Mouse (Mus musculus): ENCODE results near the gene Ldhc. TPM values are rescaled to one million over a fixed set of nuclear protein-coding genes. Genes with fewer than 3 reads are reported as not detected.
"Not testable (repeated sequence)": the region's sequence is repeated elsewhere in the genome, so short reads cannot be mapped to it uniquely, and the experiment has no call there.

Ldhc gene
- not detected in 2 replicates for total RNA-seq (2014; fragmentation: Nextera tagmentation)
- total RNA-seq (2017) = not detected in 2 replicates
- not detected in 2 replicates for polyA plus RNA-seq (2012)

DNA sequence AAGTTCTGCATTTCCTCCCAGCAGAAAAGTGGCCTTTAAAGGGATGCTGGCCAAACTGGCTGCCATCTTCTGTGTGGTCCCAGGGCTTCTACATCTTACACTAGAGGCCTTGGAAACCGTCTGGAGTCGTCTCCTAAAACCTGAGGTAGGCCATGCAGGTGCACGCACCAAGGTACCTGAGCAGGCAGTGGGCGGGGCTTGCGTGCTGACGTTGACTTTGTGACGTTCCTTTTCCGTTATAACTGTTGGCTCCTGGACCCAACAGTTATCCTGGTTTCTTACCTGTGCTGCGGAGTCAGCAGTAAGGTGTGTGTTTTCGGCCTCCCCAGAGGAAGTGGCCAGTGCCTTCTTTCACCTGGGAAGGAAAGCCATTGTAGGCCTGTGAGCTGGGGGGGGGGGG lies at the start of gene Ldhc:
Gene Ldhc (plus strand): TSS at position 208 of the 400 bp plus-strand sequence.
- Histone ChIP-seq H3K4me1 (ENCODE audit: insufficient read depth, low read depth, low read length) (peaks cover 7% of the 10 kb centered on the region; the same call in 1 of the 2 replicates), H3K9me3 (replicated peaks) (0 out of 2 replicates have a peak, but pooled peaks cover 2% of the 10 kb centered on the region), H3K4me3 (ENCODE audit: low read depth, low read length) (no peak within 1 kb of the TSS), H3K27me3 (ENCODE audit: insufficient read depth, low read length) (peaks cover 20% of the 10 kb centered on the region), H3K36me3 (replicated peaks) (peaks cover 3% of the 10 kb centered on the region)
- no peak for ATAC-seq (ENCODE audit: extremely low read depth, insufficient number of reproducible peaks, low FRiP score, poor library complexity, severe bottlenecking)
- DNase-seq (ENCODE audit: low spot score) = no peak
- TF ChIP-seq GATA1 (IDR thresholded peaks at IDR 0.05; ENCODE audit: borderline replicate concordance, low read length) (no peak), POLR2AphosphoS5 (IDR thresholded peaks at IDR 0.05; ENCODE audit: insufficient replicate concordance, low read depth, low read length) (no peak), GATA2 (IDR thresholded peaks at IDR 0.05; ENCODE audit: borderline replicate concordance, low read depth, low read length) (no peak), CTCF (IDR thresholded peaks at IDR 0.05; ENCODE audit: low read depth, low read length) (no peak), TAL1 (conservative IDR thresholded peaks at IDR 0.05; ENCODE audit: low read depth, low read length) (no peak)

DNA sequence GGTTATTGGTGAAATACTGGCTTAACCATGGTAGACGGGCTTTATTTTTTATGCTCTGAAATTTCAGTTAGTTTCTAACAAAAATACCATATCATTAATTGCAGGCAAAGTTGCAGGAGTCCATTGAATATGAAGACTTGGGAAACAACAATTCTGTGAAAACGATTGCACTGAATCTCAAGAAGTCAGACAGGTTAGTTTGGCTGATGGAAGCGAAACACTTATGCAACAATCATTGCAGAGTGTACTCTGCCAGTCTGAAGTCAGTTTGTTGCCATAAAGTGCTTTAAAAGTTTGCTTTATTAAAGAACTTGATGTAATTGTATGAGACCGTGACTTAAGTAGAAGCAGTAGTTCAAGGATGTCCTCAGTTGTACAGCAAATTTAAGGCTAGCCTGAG lies 47.0 kb upstream of the Ldhc start:
- H3K9me3 ChIP-seq (replicated peaks) = no peaks in the 10 kb centered on the region
- no peak for ATAC-seq (ENCODE audit: extremely low read depth, insufficient number of reproducible peaks, low FRiP score, poor library complexity, severe bottlenecking)
- H3K4me1 ChIP-seq (ENCODE audit: insufficient read depth, low read depth, low read length) = no peaks in the 10 kb centered on the region

DNA sequence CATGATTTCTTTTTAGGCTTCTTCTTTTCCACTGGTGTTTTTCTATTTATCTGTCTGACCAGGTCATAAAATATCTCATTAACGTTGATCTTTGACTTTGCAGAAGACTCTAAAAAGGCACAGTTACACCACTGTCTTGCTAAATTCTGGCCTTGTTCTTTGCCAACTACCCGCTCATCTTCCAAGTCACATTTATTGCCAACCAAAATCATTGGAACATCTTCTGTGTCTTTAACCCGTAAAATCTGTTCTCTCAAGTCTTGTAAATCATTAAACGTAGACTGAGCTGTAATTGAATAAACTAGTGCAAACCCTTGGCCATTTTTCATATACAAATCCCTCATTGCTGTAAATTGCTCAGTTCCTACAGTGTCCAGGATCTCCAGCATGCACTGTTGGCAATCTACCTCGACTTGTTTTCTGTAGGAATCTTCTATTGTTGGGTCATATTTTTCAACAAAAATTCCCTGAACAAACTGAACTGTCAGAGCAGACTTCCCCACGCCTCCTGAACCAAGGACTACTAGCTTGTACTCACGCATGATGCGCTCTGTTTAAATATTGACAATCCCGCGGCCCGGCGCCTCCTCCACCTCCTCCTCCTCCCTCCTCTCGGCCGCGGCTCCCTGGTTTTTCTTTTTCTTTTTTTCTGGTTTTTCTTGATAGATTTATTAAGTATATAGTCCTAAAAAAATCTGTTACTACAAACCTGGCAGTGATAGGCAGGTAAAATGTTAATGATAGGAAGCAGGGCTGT lies 39.9 kb upstream of the Ldhc start:
- peaks cover 82% of the 10 kb centered on the region for H3K36me3 ChIP-seq (replicated peaks)
- not testable (repeated sequence) for DNase-seq (ENCODE audit: low spot score); H3K27me3 ChIP-seq (ENCODE audit: insufficient read depth, low read length); H3K4me3 ChIP-seq (ENCODE audit: low read depth, low read length); H3K4me1 ChIP-seq (ENCODE audit: insufficient read depth, low read depth, low read length); H3K9me3 ChIP-seq (replicated peaks); ATAC-seq (ENCODE audit: extremely low read depth, insufficient number of reproducible peaks, low FRiP score, poor library complexity, severe bottlenecking)

More for the DNA sequence above, 47.0 kb upstream of the Ldhc start:
- TF ChIP-seq TAL1 (conservative IDR thresholded peaks at IDR 0.05; ENCODE audit: low read depth, low read length) (no peak), GATA1 (IDR thresholded peaks at IDR 0.05; ENCODE audit: borderline replicate concordance, low read length) (no peak), POLR2AphosphoS5 (IDR thresholded peaks at IDR 0.05; ENCODE audit: insufficient replicate concordance, low read depth, low read length) (no peak), GATA2 (IDR thresholded peaks at IDR 0.05; ENCODE audit: borderline replicate concordance, low read depth, low read length) (no peak), CTCF (IDR thresholded peaks at IDR 0.05; ENCODE audit: low read depth, low read length) (no peak)
- H3K36me3 ChIP-seq (replicated peaks) = peaks cover 91% of the 10 kb centered on the region
- DNase-seq (ENCODE audit: low spot score) = no peak
- H3K27me3 ChIP-seq (ENCODE audit: insufficient read depth, low read length) = no peaks in the 10 kb centered on the region
- H3K4me3 ChIP-seq (ENCODE audit: low read depth, low read length) = no peak overlapping the region

DNA sequence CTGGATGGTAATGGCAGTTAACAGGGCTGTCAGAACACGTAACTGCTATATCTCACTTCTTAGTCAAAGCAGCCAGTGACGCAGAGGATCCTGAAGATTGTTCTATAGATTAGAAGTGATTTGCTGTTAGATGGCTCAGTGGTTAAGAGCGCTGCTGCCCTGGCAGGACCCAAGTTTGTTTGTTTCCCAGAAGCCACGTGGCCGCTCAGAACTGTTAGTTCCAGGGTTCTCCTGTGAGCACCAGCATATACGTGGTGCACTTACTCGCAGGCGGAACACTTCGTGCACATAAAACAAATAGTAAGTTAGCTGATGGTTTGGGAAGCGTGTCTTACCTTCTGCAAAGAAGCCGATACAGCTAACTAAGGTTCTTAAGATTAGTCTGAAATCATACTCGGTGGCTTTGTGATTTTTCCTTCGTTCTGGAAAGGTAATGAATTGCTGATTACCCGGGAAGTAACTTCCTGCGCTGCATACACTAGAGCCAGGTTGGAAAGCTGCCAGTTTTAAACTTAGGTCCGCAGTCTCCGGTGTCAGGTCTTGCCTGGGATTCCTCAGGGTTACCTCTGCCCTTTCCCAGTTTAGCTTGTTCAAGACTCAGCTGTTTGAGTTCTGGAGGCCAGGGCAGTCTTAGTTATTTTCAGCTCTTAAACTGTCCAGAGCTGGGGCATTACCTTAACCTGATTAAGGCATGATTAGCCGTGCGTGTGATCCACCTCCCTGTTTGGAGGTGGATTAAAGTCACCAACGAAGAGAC lies 33.8 kb upstream of the Ldhc start:
- ATAC-seq (ENCODE audit: extremely low read depth, insufficient number of reproducible peaks, low FRiP score, poor library complexity, severe bottlenecking) (no peak), DNase-seq (ENCODE audit: low spot score) (no peak)
- H3K36me3 ChIP-seq (replicated peaks) = peaks cover 36% of the 10 kb centered on the region
- no peaks in the 10 kb centered on the region for H3K9me3 ChIP-seq (replicated peaks)
- peaks cover 29% of the 10 kb centered on the region for H3K4me1 ChIP-seq (ENCODE audit: insufficient read depth, low read depth, low read length)
- H3K4me3 ChIP-seq (ENCODE audit: low read depth, low read length) = no peak overlapping the region
- no peak for TF ChIP-seq TAL1 (conservative IDR thresholded peaks at IDR 0.05; ENCODE audit: low read depth, low read length)
- no peak for TF ChIP-seq POLR2AphosphoS5 (IDR thresholded peaks at IDR 0.05; ENCODE audit: insufficient replicate concordance, low read depth, low read length)
- TF ChIP-seq GATA1 (IDR thresholded peaks at IDR 0.05; ENCODE audit: borderline replicate concordance, low read length) = no peak
- TF ChIP-seq CTCF (IDR thresholded peaks at IDR 0.05; ENCODE audit: low read depth, low read length) = no peak
- no peak for TF ChIP-seq GATA2 (IDR thresholded peaks at IDR 0.05; ENCODE audit: borderline replicate concordance, low read depth, low read length)
- no peaks in the 10 kb centered on the region for H3K27me3 ChIP-seq (ENCODE audit: insufficient read depth, low read length)

DNA sequence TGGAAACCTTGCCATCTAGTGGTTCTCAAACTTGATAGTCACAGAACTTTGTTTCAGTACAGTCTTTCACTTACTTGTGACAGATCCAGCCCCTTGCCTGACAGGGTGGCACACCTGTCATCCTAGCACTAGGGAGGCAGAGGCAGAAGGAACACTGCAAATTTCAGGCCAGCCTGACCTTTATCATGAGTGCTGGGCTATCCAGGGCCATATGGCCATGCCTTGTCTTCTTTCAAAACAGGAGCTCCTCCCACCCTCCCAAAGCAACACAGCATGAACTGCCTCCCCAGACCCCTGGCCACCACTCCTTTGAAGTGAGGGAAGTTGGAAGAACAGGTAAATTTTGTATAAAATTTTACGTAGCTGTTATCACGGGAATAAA lies 33.2 kb upstream of the Ldhc start:
- no peak for TF ChIP-seq GATA2 (IDR thresholded peaks at IDR 0.05; ENCODE audit: borderline replicate concordance, low read depth, low read length)
- TF ChIP-seq GATA1 (IDR thresholded peaks at IDR 0.05; ENCODE audit: borderline replicate concordance, low read length) = no peak
- no peak for TF ChIP-seq CTCF (IDR thresholded peaks at IDR 0.05; ENCODE audit: low read depth, low read length)
- Histone ChIP-seq H3K9me3 (replicated peaks) (no peaks in the 10 kb centered on the region), H3K4me3 (ENCODE audit: low read depth, low read length) (no peak overlapping the region), H3K4me1 (ENCODE audit: insufficient read depth, low read depth, low read length) (peaks cover 25% of the 10 kb centered on the region), H3K36me3 (replicated peaks) (peaks cover 31% of the 10 kb centered on the region), H3K27me3 (ENCODE audit: insufficient read depth, low read length) (no peaks in the 10 kb centered on the region)
- ATAC-seq (ENCODE audit: extremely low read depth, insufficient number of reproducible peaks, low FRiP score, poor library complexity, severe bottlenecking) = no peak
- no peak for DNase-seq (ENCODE audit: low spot score)

DNA sequence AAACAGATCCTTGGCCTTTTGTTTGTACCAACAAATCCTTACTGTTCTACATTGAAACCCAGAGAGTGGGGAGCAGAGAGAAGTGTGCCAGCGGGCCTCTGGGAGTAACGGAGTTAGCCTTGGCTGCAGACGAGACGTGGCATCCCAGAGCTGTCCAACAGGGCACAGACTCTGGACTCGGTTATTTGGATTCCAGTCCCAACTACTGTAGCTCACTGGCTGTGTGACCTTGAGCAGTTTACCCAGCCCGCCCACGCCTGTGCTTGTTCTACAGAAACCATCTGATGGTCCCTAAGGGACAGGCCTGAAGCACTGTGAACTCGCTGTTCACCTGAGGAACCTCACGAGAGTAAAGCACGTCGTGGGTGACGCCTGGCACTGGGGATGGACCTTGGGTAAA lies 31.1 kb upstream of the Ldhc start:
- Histone ChIP-seq H3K4me1 (ENCODE audit: insufficient read depth, low read depth, low read length) (peaks cover 36% of the 10 kb centered on the region), H3K9me3 (replicated peaks) (no peaks in the 10 kb centered on the region), H3K4me3 (ENCODE audit: low read depth, low read length) (no peak overlapping the region), H3K36me3 (replicated peaks) (peaks cover 11% of the 10 kb centered on the region), H3K27me3 (ENCODE audit: insufficient read depth, low read length) (no peaks in the 10 kb centered on the region)
- ATAC-seq (ENCODE audit: extremely low read depth, insufficient number of reproducible peaks, low FRiP score, poor library complexity, severe bottlenecking) (no peak), DNase-seq (ENCODE audit: low spot score) (no peak)
- no peak for TF ChIP-seq POLR2AphosphoS5 (IDR thresholded peaks at IDR 0.05; ENCODE audit: insufficient replicate concordance, low read depth, low read length)
- no peak for TF ChIP-seq CTCF (IDR thresholded peaks at IDR 0.05; ENCODE audit: low read depth, low read length)
- TF ChIP-seq TAL1 (conservative IDR thresholded peaks at IDR 0.05; ENCODE audit: low read depth, low read length) = no peak
